Mouse (Mus musculus) 416B (cell line): ENCODE measurements around the gene Ganab.

Experiments
- DNase-seq: peaks from one replicate; pipeline ENCODE4 v3.0.0; 2011; ENCODE audit warnings: low read depth

The Ganab gene

GRCm38 (mm10) chr19:8929224-8930088, 31.6 kb downstream of the Ganab start, which contains the start of the genes Rom1 and Eml3:
Rom1 (minus strand) TSS chr19:8929356.
Eml3 (plus strand) TSS chr19:8929552.
- DNase-seq, result peak; percentile 93

- DNase-seq, result peak; percentile 41
These were observed 32.2 kb downstream of the Ganab start for GRCm38 (mm10) chr19:8930117-8930516.

GRCm38 (mm10) chr19:8930771-8931170, 32.9 kb downstream of the Ganab start:
- no peak for DNase-seq

GRCm38 (mm10) chr19:8936736-8937135, 38.9 kb downstream of the Ganab start:
- DNase-seq, result no peak

DNA sequence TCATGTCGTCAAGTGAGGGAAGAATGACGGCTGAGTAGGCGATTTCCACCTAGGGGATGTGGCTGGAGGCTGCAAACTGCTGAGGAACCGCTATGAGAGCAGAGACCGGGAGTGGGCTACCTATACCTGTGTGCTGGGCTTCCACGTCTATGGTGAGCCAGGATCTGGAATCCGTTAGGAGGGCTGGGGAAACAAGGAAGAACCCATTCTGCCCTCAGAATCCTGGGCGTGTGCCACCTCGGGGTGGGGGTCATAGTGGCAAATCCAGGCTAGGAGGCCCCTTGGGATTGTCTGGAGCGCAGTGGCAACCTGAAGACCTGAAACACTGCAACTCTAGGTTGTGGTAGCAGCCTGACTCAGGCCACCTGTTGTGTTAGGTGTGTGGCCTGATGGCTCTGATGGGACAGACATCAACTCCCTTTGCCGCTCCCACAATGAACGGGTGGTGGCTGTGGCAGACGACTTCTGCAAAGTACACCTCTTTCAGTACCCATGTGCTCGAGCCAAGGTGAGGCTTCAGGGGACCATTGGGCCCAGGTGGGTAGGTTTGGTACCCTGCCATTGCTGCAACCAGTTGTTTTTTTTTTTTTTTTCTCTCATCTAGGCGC, 42.8 kb downstream of the Ganab start:
- no peak for DNase-seq

- peak; percentile 38 for DNase-seq
These were observed 43.3 kb downstream of the Ganab start for GRCm38 (mm10) chr19:8941136-8941514.

GRCm38 (mm10) chr19:8941515-8942217, 43.8 kb downstream of the Ganab start, which contains the start of gene Mta2:
Mta2 (plus strand) TSS chr19:8941875.
- DNase-seq, result peak; percentile 95

- peak; percentile 65 for DNase-seq
These were observed 44.5 kb downstream of the Ganab start for GRCm38 (mm10) chr19:8942276-8942964.

DNA sequence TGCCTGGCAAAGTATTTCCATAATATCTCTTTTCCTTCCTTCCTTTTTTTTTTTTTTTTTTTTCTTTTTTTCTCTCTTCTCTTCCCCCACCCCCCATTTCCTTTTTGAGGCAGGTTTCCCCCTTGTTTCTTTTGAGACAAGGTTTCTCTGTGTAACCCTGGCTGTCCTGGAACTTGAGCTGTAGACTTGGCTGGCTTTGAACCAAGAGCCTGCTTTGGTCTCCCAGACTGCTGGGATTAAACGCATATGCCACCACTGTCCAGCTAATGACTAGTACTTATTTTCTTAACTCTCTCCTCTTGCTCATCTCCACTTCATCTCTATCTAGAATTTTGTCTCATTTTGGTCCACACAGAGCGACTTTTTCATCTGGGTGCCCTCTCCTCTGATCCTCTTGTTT, 45.2 kb downstream of the Ganab start:
- peak; percentile 28 for DNase-seq

GRCm38 (mm10) chr19:8944062-8944461, 46.2 kb downstream of the Ganab start:
- peak; percentile 91 for DNase-seq

DNA sequence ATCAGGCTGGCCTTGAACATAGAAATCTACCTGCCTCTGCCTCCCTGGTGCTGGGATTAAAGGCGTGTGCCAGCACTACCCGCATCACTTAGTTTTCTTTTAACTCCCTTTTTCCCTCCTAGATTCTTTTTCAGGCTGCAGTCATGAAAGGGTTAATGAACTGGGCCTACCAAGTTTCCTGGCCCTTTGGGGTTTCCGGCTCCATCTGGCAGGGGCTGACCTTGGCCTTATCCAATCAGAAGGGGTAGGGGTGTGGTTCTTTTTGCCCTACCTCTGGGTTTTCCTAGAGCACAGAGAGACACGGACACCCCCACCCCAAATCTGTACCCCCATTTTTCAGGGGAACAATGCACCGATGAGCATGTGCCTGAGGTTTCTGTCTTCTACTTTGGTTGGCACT, 46.9 kb downstream of the Ganab start:
- peak; percentile 94 for DNase-seq

GRCm38 (mm10) chr19:8945251-8945650, 47.4 kb downstream of the Ganab start:
- no peak for DNase-seq

GRCm38 (mm10) chr19:8946929-8947328, 49.1 kb downstream of the Ganab start:
- DNase-seq, result no peak

GRCm38 (mm10) chr19:8950190-8950589, 52.3 kb downstream of the Ganab start:
- DNase-seq, result no peak

- no peak for DNase-seq
These were observed 54.4 kb downstream of the Ganab start for GRCm38 (mm10) chr19:8952241-8952640.

GRCm38 (mm10) chr19:8953135-8954039, 55.5 kb downstream of the Ganab start, which contains the start of gene Tut1:
Tut1 (plus strand) TSS chr19:8953847.
- peak; percentile 99 for DNase-seq

GRCm38 (mm10) chr19:8954171-8954570, 56.3 kb downstream of the Ganab start:
- peak; percentile 39 for DNase-seq

DNA sequence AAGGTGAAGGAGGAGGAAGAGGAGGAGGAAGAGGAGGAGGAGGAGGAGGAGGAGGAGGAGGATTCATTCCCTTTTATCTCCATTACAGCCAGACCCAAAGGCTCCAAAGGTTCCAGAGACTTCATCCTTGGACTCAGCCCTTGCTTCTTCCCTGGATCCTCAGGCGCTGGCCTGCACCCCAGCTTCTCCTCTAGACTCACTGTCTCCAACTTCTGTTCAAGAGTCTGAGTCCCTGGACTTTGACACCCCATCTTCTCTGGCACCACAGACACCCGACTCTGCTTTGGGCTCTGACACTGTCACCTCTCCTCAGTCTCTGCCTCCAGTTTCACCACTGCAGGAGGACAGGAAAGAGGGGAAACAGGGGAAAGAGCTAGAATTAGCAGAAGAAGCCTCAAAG, 64.4 kb downstream of the Ganab start:
- DNase-seq, result no peak

DNA sequence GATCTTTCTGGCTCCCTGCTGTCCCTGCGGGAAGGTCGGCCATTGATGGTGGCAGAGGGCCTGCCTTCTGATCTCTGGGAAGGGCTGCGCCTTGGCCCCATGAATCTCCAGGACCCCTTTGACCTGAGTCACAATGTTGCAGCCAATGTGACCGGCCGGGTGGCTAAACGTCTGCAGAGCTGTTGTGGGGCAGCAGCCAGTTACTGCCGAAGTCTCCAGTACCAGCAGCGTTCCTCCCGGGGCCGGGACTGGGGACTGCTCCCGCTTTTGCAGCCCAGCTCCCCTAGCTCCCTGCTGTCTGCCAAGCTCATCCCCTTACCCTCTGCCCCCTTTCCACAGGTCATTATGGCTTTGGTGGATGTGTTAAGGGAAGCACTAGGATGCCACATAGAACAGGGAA, 67.2 kb downstream of the Ganab start:
- DNase-seq, result no peak

DNA sequence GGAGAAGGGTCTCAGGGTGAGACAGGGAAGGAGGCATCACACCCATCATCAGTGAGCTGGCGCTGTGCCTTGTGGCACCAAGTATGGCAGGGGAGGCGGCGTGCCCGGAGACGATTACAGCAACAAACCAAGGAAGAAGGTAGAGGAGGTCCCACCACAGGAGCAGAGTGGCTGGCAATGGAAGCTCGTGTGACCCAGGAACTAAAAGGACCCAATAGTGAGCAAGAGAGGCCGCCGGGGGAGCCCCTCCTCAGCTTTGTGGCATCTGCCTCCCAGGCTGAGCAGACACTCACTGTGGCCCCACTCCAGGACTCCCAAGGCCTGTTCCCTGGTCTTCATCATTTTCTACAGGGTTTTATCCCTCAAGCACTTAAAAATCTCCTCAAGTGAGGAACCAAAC, 67.9 kb downstream of the Ganab start:
- DNase-seq, result no peak

DNA sequence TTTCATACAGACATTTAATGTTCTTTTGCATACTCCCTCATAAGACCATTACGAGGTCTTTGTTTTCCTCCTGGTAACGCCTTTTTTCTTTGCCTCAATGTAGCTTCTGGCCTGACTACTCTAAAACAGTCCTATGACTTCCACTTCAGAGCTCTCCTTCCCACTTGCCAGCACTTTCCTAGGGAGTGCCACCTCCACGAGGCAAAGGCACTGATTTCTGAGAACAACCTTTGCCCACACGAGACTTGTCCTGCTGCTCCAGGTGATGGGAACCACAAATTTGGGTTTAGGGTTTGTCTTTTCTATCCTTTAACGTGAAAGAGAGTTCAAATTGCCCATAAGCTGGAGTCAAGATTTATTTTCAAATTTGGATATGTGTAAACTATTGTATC, 68.3 kb downstream of the Ganab start:
- no peak for DNase-seq
